Mouse (Mus musculus) liver, adult 2 months (tissue): ENCODE measurements at regions not wholly inside any gene's neighbourhood (a gene's known extent, or its start where the extent isn't known, plus 50 kb on each side); places are given as distances from the start of the nearest gene placed in this dataset.

Source experiments
- CTCF ChIP-seq: fragments of 200-500 bp; IDR thresholded peaks from 2 replicates; pipeline ENCODE4 v1.5.1; 2011; ENCODE audit warnings: low read depth, low read length, control low read depth
- POLR2A ChIP-seq: fragments of 200-500 bp; IDR thresholded peaks from 2 replicates; pipeline ENCODE4 v1.6.1; 2011; ENCODE audit warnings: low read length, control low read depth; ENCODE audit not compliant: insufficient read depth; ENCODE audit errors: extremely low read depth

DNA sequence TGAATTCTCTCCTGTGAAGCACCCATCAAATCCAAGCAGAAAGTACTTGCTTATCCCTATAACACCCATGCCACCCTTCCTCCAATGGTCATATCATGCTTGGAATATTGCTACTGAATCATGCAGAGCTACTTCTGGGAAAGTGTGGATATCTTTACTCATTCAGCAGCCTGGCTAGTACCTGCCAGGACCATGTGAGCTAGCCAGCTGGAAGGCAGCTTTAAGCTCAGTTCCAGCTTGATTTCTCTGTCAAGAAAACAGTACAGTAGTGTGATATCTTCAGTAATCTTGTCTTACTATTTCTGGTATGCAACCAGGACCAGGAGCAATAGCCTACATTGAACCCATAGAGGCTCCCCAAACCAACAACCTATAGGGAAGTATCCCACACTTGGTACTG is 2883.7 kb downstream of the Poteg start:
- TF ChIP-seq CTCF (no peak), POLR2A (no peak)
